In genomic region chr4:47291013-47291412, GRCm38 (mm10) we compare ENCODE assay signal across 9 mouse cellular contexts.
DNase-seq lines count a peak whose midpoint lies in the region; ATAC-seq and TF ChIP-seq lines count a peak whose summit lies in the region.
"Had no signal": no experiment of that assay in that cellular context is flagged by ENCODE, and none has a peak within 500 bp of the region (broad histone marks: within the 10 kb centered on the region; RNA-seq: fewer than 3 reads in every experiment).

No protein-coding gene starts in this region.

- DNase-seq in left cerebral cortex, postnatal 10 days (ENCODE audit: extremely low spot score in 1 of 2, low spot score in 2 of 2), result peak; percentile 60 to 70
- DNase-seq in left cerebral cortex, adult 2 months (ENCODE audit: extremely low spot score in 1 of 2, low spot score in 2 of 2), result no peak
- peak; percentile 93 for DNase-seq in brain, adult 2 months (ENCODE audit: low read depth, low spot score)
- DNase-seq in cerebellum, adult 9-10 months, result peak; percentile 89
- peak; percentile 79 to 85 for DNase-seq in layer of hippocampus, adult 2 months (ENCODE audit: low spot score in 2 of 2)
- DNase-seq in urinary bladder, adult 2 months (ENCODE audit: low spot score), result no peak
- no peak for DNase-seq in gastrocnemius, postnatal 36 days
- DNase-seq: adrenal gland, adult 8-10 months had no signal

- no peak; the same call in 1 of the 2 replicates for TF ChIP-seq CTCF in left cerebral cortex, adult 2 months (IDR thresholded peaks at IDR 0.05)
- peak; percentile 13; the same call in 1 of the 2 replicates for TF ChIP-seq CTCF in layer of hippocampus, adult 2 months (conservative IDR thresholded peaks at IDR 0.05)

- no peak overlapping the region for H3K4me3 ChIP-seq in left cerebral cortex, adult 2 months
- no peak overlapping the region for H3K4me3 ChIP-seq in layer of hippocampus, adult 2 months

- no peak for ATAC-seq in CD4-positive, CD25-positive, alpha-beta regulatory T cell, adult 4 months

- intact Hi-C loops in left cerebral cortex, postnatal 10 days (cut with DNase I), result no loop called here
- intact Hi-C loops in left cerebral cortex, adult 2 months (cut with DNase I), result no loop called here
- intact Hi-C loops in gastrocnemius, postnatal 36 days (cut with DNase I), result no loop called here

- H3K27ac ChIP-seq in left cerebral cortex, adult 2 months, result no peak overlapping the region
- peak overlapping the region; percentile 59 for H3K27ac ChIP-seq in layer of hippocampus, adult 2 months

Comparison
In these comparisons a context has a peak if more than half of its experiments do, and no peak if none do; other contexts are left out.
1. DNase-seq: peak in left cerebral cortex, postnatal 10 days (2 of 2), brain, adult 2 months (single experiment), cerebellum, adult 9-10 months (single experiment) and layer of hippocampus, adult 2 months (2 of 2); none in left cerebral cortex, adult 2 months (0 of 2), urinary bladder, adult 2 months (single experiment) and gastrocnemius, postnatal 36 days (0 of 2).